Mouse (Mus musculus): ENCODE results near the gene Ppm1l. TPM values are rescaled to one million over a fixed set of nuclear protein-coding genes. Genes with fewer than 3 reads are reported as not detected.
A peak's percentile ranks its signal among the peaks of the same experiment; 100 is the strongest.

Ppm1l gene
- total RNA-seq, 2 experiments from 2014 or later: 1.5 to 2.2 TPM

GRCm38 (mm10) chr3:69578791-69579190 lies 262.1 kb downstream of the Ppm1l start:
- ATAC-seq (replicated peaks; ENCODE audit: poor library complexity): 0 out of 2 replicates have a peak, but pooled peaks have one; percentile 44

DNA sequence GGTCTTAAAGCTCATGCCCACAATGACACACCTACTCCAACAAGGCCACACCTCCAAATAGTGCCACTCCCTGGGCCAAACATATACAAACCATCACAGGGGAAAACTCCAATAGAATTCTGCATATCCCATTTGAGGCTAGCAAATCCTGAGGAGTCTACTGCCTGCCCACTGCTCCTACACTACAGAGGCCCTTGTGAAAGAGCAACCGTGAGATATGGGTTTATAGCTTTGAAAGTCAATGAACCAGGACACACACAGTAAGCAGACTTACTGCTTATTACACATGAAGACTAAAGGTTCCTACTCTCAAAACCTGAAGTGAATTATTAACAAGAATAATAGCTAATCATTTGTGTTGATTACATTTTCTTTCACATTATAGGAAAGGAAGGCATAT lies 267.1 kb downstream of the Ppm1l start:
- ATAC-seq (replicated peaks; ENCODE audit: poor library complexity): no peak

GRCm38 (mm10) chr3:69588101-69588760 lies 271.6 kb downstream of the Ppm1l start:
- ATAC-seq (replicated peaks; ENCODE audit: poor library complexity): 0 out of 2 replicates have a peak, but pooled peaks have one; percentile 9

GRCm38 (mm10) chr3:69593426-69593825 lies 276.8 kb downstream of the Ppm1l start:
- no peak for ATAC-seq (replicated peaks; ENCODE audit: poor library complexity)

DNA sequence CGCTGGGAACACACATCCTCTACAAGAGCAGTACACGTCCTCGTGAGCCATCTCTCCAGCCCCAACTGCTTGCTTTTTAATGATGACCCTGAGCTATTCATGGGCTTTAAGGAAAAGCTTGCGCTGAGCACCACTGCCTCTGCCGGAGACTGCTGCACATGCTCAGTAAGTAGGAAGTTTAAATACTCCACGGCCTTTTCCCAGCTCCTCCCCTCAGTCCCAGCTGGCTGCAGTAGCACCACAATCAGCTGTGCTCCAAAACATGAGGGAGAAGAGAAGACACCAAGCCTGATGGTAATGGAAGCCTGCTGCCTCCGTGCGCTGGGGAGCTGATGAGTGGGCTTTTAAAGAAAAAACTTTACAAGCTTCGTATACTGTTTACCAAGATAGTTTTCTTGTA lies 277.4 kb downstream of the Ppm1l start:
- ATAC-seq (replicated peaks; ENCODE audit: poor library complexity): no peak

- no peak for ATAC-seq (replicated peaks; ENCODE audit: poor library complexity)
Observed at GRCm38 (mm10) chr3:69596116-69596515, 279.5 kb downstream of the Ppm1l start.

DNA sequence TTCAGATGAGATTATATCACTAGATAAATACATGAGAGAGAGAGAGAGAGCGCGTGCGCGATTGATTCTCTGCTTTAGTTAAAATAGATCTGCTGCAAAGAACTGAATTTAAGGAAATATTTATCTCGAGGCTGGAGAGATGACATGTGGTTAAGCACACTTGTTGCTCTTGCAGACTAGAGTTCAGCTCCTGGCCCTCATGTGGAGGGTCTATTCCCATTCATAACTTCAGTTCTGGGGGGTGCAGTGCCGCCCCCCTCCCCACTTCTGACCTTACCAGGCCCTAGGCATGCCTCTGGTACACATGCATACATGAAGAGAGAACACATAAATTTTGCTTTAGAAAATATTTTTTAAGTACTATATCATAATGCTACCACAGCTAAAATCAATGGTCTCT lies 280.6 kb downstream of the Ppm1l start:
- ATAC-seq (replicated peaks; ENCODE audit: poor library complexity): no peak

DNA sequence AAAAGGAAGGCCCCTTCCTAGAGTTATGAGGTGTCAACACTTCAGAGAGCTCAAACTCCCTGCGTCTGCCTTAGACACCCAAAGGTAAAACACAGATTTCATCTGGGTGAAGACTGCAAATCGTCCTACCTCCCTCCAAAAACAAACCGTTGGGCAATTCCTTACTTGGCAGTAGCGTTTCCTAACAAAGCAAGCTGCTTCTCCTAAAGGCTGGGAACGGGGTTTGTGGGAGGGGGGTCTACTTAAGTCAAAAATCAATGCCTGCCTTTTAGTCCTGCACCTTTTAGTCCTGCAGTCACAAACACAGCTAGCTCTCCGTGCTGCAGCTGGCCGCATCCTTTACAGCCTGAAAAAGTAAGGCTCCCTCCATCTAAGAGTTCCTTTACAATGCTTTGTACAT lies 281.2 kb downstream of the Ppm1l start:
- no peak for ATAC-seq (replicated peaks; ENCODE audit: poor library complexity)

GRCm38 (mm10) chr3:69598261-69599165 lies 281.9 kb downstream of the Ppm1l start, which contains the start of gene B3galnt1:
TSS of gene B3galnt1 (minus strand) at chr3:69598960.
- ATAC-seq (replicated peaks; ENCODE audit: poor library complexity): peak; percentile 78

- peak; percentile 37 for ATAC-seq (replicated peaks; ENCODE audit: poor library complexity)
Observed at GRCm38 (mm10) chr3:69599166-69599500, 282.5 kb downstream of the Ppm1l start.

DNA sequence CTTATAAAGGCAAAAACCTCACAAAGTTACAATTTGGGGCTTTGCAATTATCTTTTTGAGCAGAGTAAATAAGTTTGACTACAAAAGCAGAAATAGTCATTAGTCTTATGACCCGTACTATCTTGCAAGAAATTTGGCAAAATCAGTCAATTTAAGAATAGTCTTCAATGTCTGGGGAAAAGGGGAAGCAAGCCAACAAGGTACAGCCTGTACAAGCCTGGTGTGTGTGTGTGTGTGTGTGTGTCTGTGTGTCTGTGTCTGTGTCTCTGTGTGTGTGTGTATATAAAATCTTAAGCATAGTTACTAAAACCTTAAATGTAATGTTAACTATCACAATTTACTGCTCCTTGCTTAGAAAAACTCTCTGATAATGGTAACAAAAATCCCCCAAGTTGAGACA lies 290.3 kb downstream of the Ppm1l start:
- peak; percentile 29; the same call in 1 of the 2 replicates for ATAC-seq (replicated peaks; ENCODE audit: poor library complexity)

- no peak for ATAC-seq (replicated peaks; ENCODE audit: poor library complexity)
Observed at GRCm38 (mm10) chr3:69607468-69607867, 290.8 kb downstream of the Ppm1l start.

- no peak for ATAC-seq (replicated peaks; ENCODE audit: poor library complexity)
Observed at GRCm38 (mm10) chr3:69607909-69608308, 291.2 kb downstream of the Ppm1l start.

Other genes with a start within 250 kb of the Ppm1l start
- 74.0 and 86.1 TPM in 2 replicates for gene Kpna4, start 189.7 kb upstream of the Ppm1l start, total RNA-seq (2015)
- gene Kpna4, start 189.7 kb upstream of the Ppm1l start, total RNA-seq (2017): 51.8 and 58.9 TPM in 2 replicates
- gene Arl14, start 94.4 kb upstream of the Ppm1l start, total RNA-seq (2015): not detected in 2 replicates
- gene Arl14, start 94.4 kb upstream of the Ppm1l start, total RNA-seq (2017): not detected in 2 replicates